Mouse (Mus musculus) cerebellum, adult 2 months (tissue): Measurements from ENCODE around the gene Mfap2.

Experiments
- CTCF ChIP-seq: fragments of 200-500 bp; IDR thresholded peaks from 2 replicates; pipeline ENCODE4 v1.5.1; 2011; ENCODE audit warnings: low read depth, mild to moderate bottlenecking, control low read depth, low read length, moderate library complexity, borderline replicate concordance; ENCODE audit not compliant: insufficient read depth
- POLR2A ChIP-seq: fragments of 200-500 bp; IDR thresholded peaks from 2 replicates; pipeline ENCODE4 v1.6.1; 2011; ENCODE audit warnings: low read length, control low read depth, borderline replicate concordance; ENCODE audit not compliant: insufficient read depth

GRCm38 (mm10) chr4:140988706-140989290 is 21.4 kb upstream of the Mfap2 start:
- no peak for TF ChIP-seq CTCF
- TF ChIP-seq POLR2A: no peak
